Mouse (Mus musculus) C2C12 (cell line): ENCODE data around the gene Gm29776. TPM values are rescaled to one million over a fixed set of nuclear protein-coding genes. Genes with fewer than 3 reads are reported as not detected.
A peak's percentile ranks its signal among the peaks of the same experiment; 100 is the strongest.

Source experiments
- H3K27me3 ChIP-seq: one replicate; pipeline ENCODE4 v1.6.1; 2011; ENCODE audit not compliant: control insufficient read depth, insufficient read depth, insufficient read length
- H3K36me3 ChIP-seq: one replicate; pipeline ENCODE4 v1.6.1; 2011; ENCODE audit not compliant: control insufficient read depth, insufficient read depth
- H3K4me3 ChIP-seq: one replicate; pipeline ENCODE4 v1.5.1; 2011; ENCODE audit warnings: mild to moderate bottlenecking, control low read depth; ENCODE audit not compliant: poor library complexity, insufficient read depth, severe bottlenecking
- H3K79me2 ChIP-seq: one replicate; pipeline ENCODE4 v1.6.1; 2011; ENCODE audit not compliant: control insufficient read depth, insufficient read depth
- H3K79me3 ChIP-seq: one replicate; pipeline ENCODE4 v1.6.1; 2011; ENCODE audit warnings: low read depth, control low read depth
- H3ac ChIP-seq: one replicate; pipeline ENCODE3; 2011; ENCODE audit warnings: low read depth; ENCODE audit not compliant: control insufficient read depth, insufficient read length
- CEBPB ChIP-seq: IDR thresholded peaks from one replicate; pipeline ENCODE4 v1.6.1; 2011; ENCODE audit warnings: low read depth, mild to moderate bottlenecking, control low read depth, moderate library complexity
- CTCF ChIP-seq: IDR thresholded peaks from one replicate; pipeline ENCODE4 v1.5.1; 2011; ENCODE audit not compliant: control insufficient read depth, insufficient read depth, insufficient read length
- FOSL1 ChIP-seq: IDR thresholded peaks from one replicate; pipeline ENCODE4 v1.8.0; 2011; ENCODE audit warnings: mild to moderate bottlenecking, low read length; ENCODE audit not compliant: poor library complexity, insufficient read depth, severe bottlenecking
- MAX ChIP-seq: IDR thresholded peaks from one replicate; pipeline ENCODE4 v1.6.1; 2011; ENCODE audit warnings: mild to moderate bottlenecking, control low read depth
- MYOD1 ChIP-seq: IDR thresholded peaks from one replicate; pipeline ENCODE4 v1.6.1; 2011; ENCODE audit warnings: low read depth; ENCODE audit not compliant: control insufficient read depth, insufficient read length
- MYOG ChIP-seq: IDR thresholded peaks from one replicate; pipeline ENCODE4 v1.6.1; 2011; ENCODE audit not compliant: control insufficient read depth, insufficient read length; ENCODE audit errors: extremely low read depth
- USF1 ChIP-seq: IDR thresholded peaks from one replicate; pipeline ENCODE4 v1.6.1; 2011; ENCODE audit warnings: low read depth, mild to moderate bottlenecking, control low read depth, moderate library complexity
- polyA plus RNA-seq: library from polyadenylated mRNA; unstranded; fragments of >200 nt; fragmentation: generic; extraction: Trizol; gene quantifications from one replicate; pipeline ENCODE4 v1.2.1, GENCODE M21; 2012; ENCODE audit warnings: missing spikeins

The Gm29776 gene
- polyA plus RNA-seq, 1 experiment: not detected

- H3ac ChIP-seq: no peak overlapping the region
- H3K36me3 ChIP-seq: peaks cover 17% of the 10 kb centered on the region
- H3K79me3 ChIP-seq: peaks cover 2% of the 10 kb centered on the region
- no peak overlapping the region for H3K4me3 ChIP-seq
- TF ChIP-seq MYOG: no peak
- TF ChIP-seq FOSL1: no peak
- TF ChIP-seq USF1: no peak
- no peak for TF ChIP-seq MYOD1
- TF ChIP-seq CEBPB: no peak
- no peak for TF ChIP-seq MAX
- TF ChIP-seq CTCF: no peak
- H3K79me2 ChIP-seq: peaks cover under 1% of the 10 kb centered on the region
- no peaks in the 10 kb centered on the region for H3K27me3 ChIP-seq
These were observed 3.6 kb downstream of the Gm29776 start for GRCm38 (mm10) chr14:54695042-54695441.

GRCm38 (mm10) chr14:54687251-54687650, 11.4 kb downstream of the Gm29776 start:
- peaks cover 74% of the 10 kb centered on the region for H3K79me2 ChIP-seq
- peaks cover 33% of the 10 kb centered on the region for H3K36me3 ChIP-seq
- TF ChIP-seq FOSL1 (no peak), MAX (no peak), CEBPB (no peak), MYOD1 (no peak), CTCF (no peak), USF1 (no peak), MYOG (no peak)
- peaks cover 59% of the 10 kb centered on the region for H3K79me3 ChIP-seq
- peak overlapping the region; percentile 57 for H3ac ChIP-seq
- H3K27me3 ChIP-seq: no peaks in the 10 kb centered on the region
- peak overlapping the region; percentile 98 for H3K4me3 ChIP-seq

- Histone ChIP-seq H3K4me3 (peak within 1 kb of the TSS; percentile 98), H3K27me3 (no peaks in the 10 kb centered on the region), H3ac (peak within 1 kb of the TSS; percentile 75), H3K36me3 (peaks cover 38% of the 10 kb centered on the region), H3K79me3 (peaks cover 65% of the 10 kb centered on the region), H3K79me2 (peaks cover 80% of the 10 kb centered on the region)
- TF ChIP-seq CEBPB: no peak
- no peak for TF ChIP-seq MYOG
- TF ChIP-seq FOSL1: no peak
- no peak for TF ChIP-seq MYOD1
- TF ChIP-seq USF1: no peak
These were observed 12.0 kb downstream of the Gm29776 start, which contains the start of gene Acin1 for GRCm38 (mm10) chr14:54686522-54687143. Gene Acin1, minus strand, starts transcription at chr14:54686931.

- Histone ChIP-seq H3K4me3 (peak within 1 kb of the TSS; percentile 98), H3K27me3 (no peaks in the 10 kb centered on the region), H3K79me2 (peaks cover 86% of the 10 kb centered on the region), H3K36me3 (peaks cover 38% of the 10 kb centered on the region), H3ac (peak within 1 kb of the TSS; percentile 75), H3K79me3 (peaks cover 65% of the 10 kb centered on the region)
- TF ChIP-seq USF1 (no peak), MYOD1 (no peak), MAX (peak; percentile 28)
These were observed 12.5 kb downstream of the Gm29776 start, which contains the start of gene 1700123O20Rik for GRCm38 (mm10) chr14:54686063-54686521. Gene 1700123O20Rik, plus strand, starts transcription at chr14:54686216.

- no peak for TF ChIP-seq MYOG
- TF ChIP-seq CEBPB: no peak
- TF ChIP-seq USF1: no peak
- TF ChIP-seq MYOD1: no peak
- no peak for TF ChIP-seq CTCF
- no peak for TF ChIP-seq MAX
- no peak for TF ChIP-seq FOSL1
- H3K4me3 ChIP-seq: peak overlapping the region; percentile 98
- no peaks in the 10 kb centered on the region for H3K27me3 ChIP-seq
- peaks cover 70% of the 10 kb centered on the region for H3K79me3 ChIP-seq
- H3K79me2 ChIP-seq: peaks cover 91% of the 10 kb centered on the region
- peaks cover 34% of the 10 kb centered on the region for H3K36me3 ChIP-seq
- H3ac ChIP-seq: peak overlapping the region; percentile 63
These were observed 13.2 kb downstream of the Gm29776 start for GRCm38 (mm10) chr14:54685471-54685870.

GRCm38 (mm10) chr14:54682396-54682795, 16.2 kb downstream of the Gm29776 start:
- Histone ChIP-seq H3K27me3 (no peaks in the 10 kb centered on the region), H3ac (no peak overlapping the region), H3K4me3 (no peak overlapping the region), H3K36me3 (peaks cover 37% of the 10 kb centered on the region), H3K79me2 (peaks cover 70% of the 10 kb centered on the region), H3K79me3 (peaks cover 53% of the 10 kb centered on the region)
- TF ChIP-seq FOSL1: no peak
- no peak for TF ChIP-seq MYOG
- no peak for TF ChIP-seq USF1
- no peak for TF ChIP-seq MAX
- no peak for TF ChIP-seq CTCF
- TF ChIP-seq MYOD1: no peak
- no peak for TF ChIP-seq CEBPB
